Mouse (Mus musculus): ENCODE data around the gene Ankrd40.

The Ankrd40 gene

GRCm38 (mm10) chr11:94355521-94356217 is 27.9 kb downstream of the Ankrd40 start:
- DNase-seq (ENCODE audit: low spot score): no peak

- DNase-seq (ENCODE audit: low spot score): no peak
Measured at GRCm38 (mm10) chr11:94359168-94359567, 31.4 kb downstream of the Ankrd40 start.

- no peak for DNase-seq (ENCODE audit: low spot score)
Measured at GRCm38 (mm10) chr11:94361166-94361870, 33.5 kb downstream of the Ankrd40 start.

DNA sequence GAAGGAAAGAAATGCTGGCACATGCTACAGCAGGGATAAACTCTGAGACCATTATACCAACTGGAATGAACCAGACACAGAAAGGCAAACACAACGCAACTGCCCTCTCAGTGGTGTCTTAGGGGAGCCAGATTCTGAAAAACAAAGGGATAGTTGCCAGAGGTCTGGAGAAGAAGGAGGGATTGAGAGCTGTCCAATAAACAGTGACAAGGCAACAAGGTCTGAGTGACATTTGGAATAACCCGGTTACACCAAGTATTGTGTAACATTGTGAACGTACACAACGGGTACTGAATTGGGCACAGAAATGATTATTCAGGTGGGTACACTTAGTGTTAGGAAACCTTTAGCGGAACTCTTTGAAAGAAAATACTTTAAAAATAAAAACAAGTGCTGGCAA is 34.3 kb downstream of the Ankrd40 start:
- DNase-seq (ENCODE audit: low spot score): no peak

GRCm38 (mm10) chr11:94363690-94364089 is 35.9 kb downstream of the Ankrd40 start:
- no peak for DNase-seq (ENCODE audit: low spot score)

GRCm38 (mm10) chr11:94365340-94365739 is 37.5 kb downstream of the Ankrd40 start:
- no peak for DNase-seq (ENCODE audit: low spot score)

GRCm38 (mm10) chr11:94369981-94370380 is 42.2 kb downstream of the Ankrd40 start:
- no peak for DNase-seq (ENCODE audit: low spot score)

DNA sequence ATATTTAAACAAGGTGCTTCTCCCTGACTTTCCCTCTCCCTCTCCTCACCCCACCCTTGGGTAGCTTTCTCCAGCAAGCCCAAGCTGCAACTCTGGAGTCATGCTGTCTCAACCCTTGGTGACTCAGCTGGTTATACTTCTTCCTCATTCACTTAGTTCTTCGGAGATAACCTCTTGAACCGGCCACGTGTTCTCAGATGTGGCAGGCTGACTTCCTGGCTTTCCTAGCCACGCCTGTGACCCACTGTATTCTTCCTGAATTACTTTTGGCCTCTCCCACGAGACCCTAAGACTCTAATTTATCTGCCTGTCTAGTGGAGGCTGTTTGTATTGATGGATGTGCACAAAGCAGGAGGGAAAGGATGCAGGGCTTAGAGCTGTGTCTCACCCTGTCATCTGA is 43.0 kb downstream of the Ankrd40 start:
- no peak for DNase-seq (ENCODE audit: low spot score)

GRCm38 (mm10) chr11:94374276-94374948 is 46.6 kb downstream of the Ankrd40 start:
- DNase-seq (ENCODE audit: low spot score): no peak

DNA sequence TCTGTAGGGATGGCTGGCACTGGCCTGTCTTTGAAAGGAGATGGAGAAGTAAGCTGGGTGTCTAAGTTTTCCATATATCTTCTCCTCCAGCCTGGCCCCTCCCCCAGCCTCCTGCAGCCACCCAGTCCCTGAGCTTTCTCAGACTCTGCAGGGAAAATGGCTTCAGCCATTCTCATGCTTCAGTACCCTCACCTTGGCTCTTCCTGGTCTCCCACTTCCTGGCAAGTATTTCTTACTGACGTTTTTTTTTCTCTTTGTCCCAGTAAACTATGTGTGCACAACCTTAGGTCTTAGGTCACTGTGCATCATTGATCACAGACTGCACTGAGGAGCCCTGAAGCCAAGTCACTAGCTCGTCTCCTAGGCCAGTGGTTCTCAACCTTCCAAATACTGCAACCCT is 51.3 kb downstream of the Ankrd40 start:
- DNase-seq (ENCODE audit: low spot score): no peak

GRCm38 (mm10) chr11:94379736-94380135 is 51.9 kb downstream of the Ankrd40 start:
- DNase-seq (ENCODE audit: low spot score): no peak

GRCm38 (mm10) chr11:94385977-94386771 is 58.4 kb downstream of the Ankrd40 start:
- no peak for DNase-seq (ENCODE audit: low spot score)

GRCm38 (mm10) chr11:94387756-94388155 is 60.0 kb downstream of the Ankrd40 start:
- no peak for DNase-seq (ENCODE audit: low spot score)

DNA sequence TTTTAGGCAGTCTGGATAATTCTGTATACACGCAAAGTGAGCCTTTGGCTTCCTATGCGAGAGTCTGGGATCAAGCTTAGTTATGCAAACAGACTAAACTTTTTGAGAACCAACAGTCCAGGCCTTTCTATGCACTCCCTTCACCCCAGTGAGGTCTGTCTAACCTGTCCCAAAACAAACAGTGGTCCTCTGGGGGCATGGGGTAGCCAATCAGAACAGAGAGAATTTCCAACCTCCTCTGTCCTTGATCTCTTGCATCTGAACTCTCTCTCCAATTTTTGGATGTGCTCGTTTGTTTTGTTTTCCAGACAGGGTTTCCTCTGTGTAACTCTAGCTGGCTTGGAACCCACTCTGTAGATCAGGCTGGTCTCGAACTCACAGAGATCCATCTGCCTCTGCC is 61.2 kb downstream of the Ankrd40 start:
- DNase-seq (ENCODE audit: low spot score): no peak

- DNase-seq (ENCODE audit: low spot score): no peak
Measured at GRCm38 (mm10) chr11:94389724-94390396, 62.1 kb downstream of the Ankrd40 start.

DNA sequence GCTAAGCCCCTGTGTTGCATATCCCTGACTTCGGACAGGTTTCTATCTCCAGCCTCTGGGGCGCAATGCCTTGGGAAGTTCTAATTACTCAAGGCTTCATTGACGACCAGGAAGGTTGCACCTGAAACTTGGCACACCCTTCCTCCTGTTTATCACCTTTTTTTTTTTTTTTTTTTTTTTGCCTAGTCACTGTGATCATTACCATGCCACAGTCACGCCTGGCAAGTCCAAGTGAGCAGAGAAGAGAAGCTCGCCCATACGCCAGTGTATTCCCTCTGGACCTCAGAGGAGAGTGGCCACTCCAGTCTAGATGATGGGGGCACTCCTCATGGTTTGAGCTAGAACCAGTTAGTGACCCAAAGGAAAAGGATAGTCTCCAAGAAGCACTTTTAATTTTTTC is 63.0 kb downstream of the Ankrd40 start:
- DNase-seq (ENCODE audit: low spot score): no peak

Data from c-Kit-positive CD71-positive TER-119-positive erythroid progenitor cells, embryonic 14.5 days (primary cell).